Mouse (Mus musculus): ENCODE data around the gene Atp5j. TPM values are rescaled to one million over a fixed set of nuclear protein-coding genes. Genes with fewer than 3 reads are reported as not detected.

Gene Atp5j
- polyA plus RNA-seq, 1 experiment from 2014 or later: 1,284 TPM

- Histone ChIP-seq H3K4me1 (replicated peaks; ENCODE audit: control insufficient read depth, insufficient read depth, low read length) (peaks cover 6% of the 10 kb centered on the region; the same call in 1 of the 2 replicates), H3K27me3 (replicated peaks; ENCODE audit: control insufficient read depth, insufficient read depth, low read length) (no peaks in the 10 kb centered on the region), H3K27ac (ENCODE audit: low read depth, low read length) (peak overlapping the region; percentile 99), H3K9ac (ENCODE audit: low read depth, low read length) (peak overlapping the region; percentile 99), H3K9me3 (ENCODE audit: control insufficient read depth) (no peaks in the 10 kb centered on the region), H3K4me3 (ENCODE audit: low read depth, low read length) (peak overlapping the region; percentile 100), H3K4me2 (replicated peaks; ENCODE audit: low read depth) (peak overlapping the region; percentile 77), H3K36me3 (ENCODE audit: control insufficient read depth, insufficient read depth) (peaks cover 12% of the 10 kb centered on the region)
- TF ChIP-seq CTCF (IDR thresholded peaks at IDR 0.05; ENCODE audit: low read depth): no peak
- WGBS: 4% methylated on average over 29 of the region's 29 CpGs
- no peak; the same call in none of the 2 replicates for ATAC-seq
These were observed 658 bp upstream of the Atp5j start for GRCm38 (mm10) chr16:84835823-84836743.

DNA sequence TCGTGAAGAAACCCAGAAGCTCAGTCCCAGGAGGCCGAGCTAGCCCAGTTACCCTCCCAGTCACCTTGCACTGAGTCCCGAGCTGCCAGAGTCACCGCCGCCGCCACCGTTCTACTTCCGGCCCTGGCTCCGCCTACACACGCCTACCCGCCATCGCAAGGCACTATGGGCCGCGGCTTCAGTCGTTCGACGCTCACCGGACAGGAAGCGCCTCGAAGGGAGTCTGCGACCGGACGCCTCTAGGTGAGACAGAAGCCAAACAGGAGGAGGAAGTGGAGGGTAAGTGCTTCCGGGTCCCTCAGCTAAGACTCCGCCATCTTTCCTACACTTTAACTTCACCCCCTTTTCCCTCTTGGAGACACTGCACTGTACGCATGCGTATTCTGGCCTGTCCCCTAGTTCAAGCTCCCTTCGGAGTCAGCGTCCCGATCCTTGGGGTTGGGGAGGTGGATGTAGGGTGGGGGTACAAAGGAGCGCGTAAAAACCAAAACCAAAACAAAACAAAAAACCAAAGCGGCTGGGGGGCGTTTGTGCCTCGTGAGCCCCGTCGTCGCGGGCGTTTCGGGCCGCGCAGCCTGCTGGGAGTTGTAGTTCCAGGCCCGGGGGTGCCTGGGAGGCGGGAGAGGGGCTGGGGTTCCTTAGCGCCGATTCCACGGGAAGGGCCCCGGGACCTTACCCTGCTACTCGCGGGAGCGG lies 532 bp downstream of the Atp5j start, which contains the start of gene Gabpa:
Gene Gabpa, plus strand, starts transcription at position 181 of the 696 bp plus-strand sequence.
- WGBS: under 1% methylated on average over 50 of the region's 52 CpGs
- TF ChIP-seq CTCF (IDR thresholded peaks at IDR 0.05; ENCODE audit: low read depth): 0 out of 2 replicates have a peak, but pooled peaks have one; percentile 3
- peaks cover 6% of the 10 kb centered on the region; the same call in 1 of the 2 replicates for H3K4me1 ChIP-seq (replicated peaks; ENCODE audit: control insufficient read depth, insufficient read depth, low read length)
- H3K9me3 ChIP-seq (ENCODE audit: control insufficient read depth): no peaks in the 10 kb centered on the region
- peak within 1 kb of the TSS; percentile 99 for H3K27ac ChIP-seq (ENCODE audit: low read depth, low read length)
- no peaks in the 10 kb centered on the region for H3K27me3 ChIP-seq (replicated peaks; ENCODE audit: control insufficient read depth, insufficient read depth, low read length)
- peaks cover 17% of the 10 kb centered on the region for H3K36me3 ChIP-seq (ENCODE audit: control insufficient read depth, insufficient read depth)
- ATAC-seq: peak; percentile 98
- peak within 1 kb of the TSS; percentile 99 for H3K9ac ChIP-seq (ENCODE audit: low read depth, low read length)
- peak within 1 kb of the TSS; percentile 77 for H3K4me2 ChIP-seq (replicated peaks; ENCODE audit: low read depth)
- peak within 1 kb of the TSS; percentile 100 for H3K4me3 ChIP-seq (ENCODE audit: low read depth, low read length)

GRCm38 (mm10) chr16:84834344-84834743 lies 1.1 kb downstream of the Atp5j start:
- TF ChIP-seq CTCF (IDR thresholded peaks at IDR 0.05; ENCODE audit: low read depth): no peak
- H3K4me3 ChIP-seq (ENCODE audit: low read depth, low read length): peak overlapping the region; percentile 100
- ATAC-seq: no peak
- peaks cover 20% of the 10 kb centered on the region for H3K36me3 ChIP-seq (ENCODE audit: control insufficient read depth, insufficient read depth)
- H3K27ac ChIP-seq (ENCODE audit: low read depth, low read length): peak overlapping the region; percentile 99
- no peaks in the 10 kb centered on the region for H3K27me3 ChIP-seq (replicated peaks; ENCODE audit: control insufficient read depth, insufficient read depth, low read length)
- H3K4me2 ChIP-seq (replicated peaks; ENCODE audit: low read depth): peak overlapping the region; percentile 77
- no peaks in the 10 kb centered on the region for H3K9me3 ChIP-seq (ENCODE audit: control insufficient read depth)
- peak overlapping the region; percentile 99 for H3K9ac ChIP-seq (ENCODE audit: low read depth, low read length)
- WGBS: under 1% methylated on average over 22 of the region's 22 CpGs
- peaks cover 6% of the 10 kb centered on the region; the same call in 1 of the 2 replicates for H3K4me1 ChIP-seq (replicated peaks; ENCODE audit: control insufficient read depth, insufficient read depth, low read length)

DNA sequence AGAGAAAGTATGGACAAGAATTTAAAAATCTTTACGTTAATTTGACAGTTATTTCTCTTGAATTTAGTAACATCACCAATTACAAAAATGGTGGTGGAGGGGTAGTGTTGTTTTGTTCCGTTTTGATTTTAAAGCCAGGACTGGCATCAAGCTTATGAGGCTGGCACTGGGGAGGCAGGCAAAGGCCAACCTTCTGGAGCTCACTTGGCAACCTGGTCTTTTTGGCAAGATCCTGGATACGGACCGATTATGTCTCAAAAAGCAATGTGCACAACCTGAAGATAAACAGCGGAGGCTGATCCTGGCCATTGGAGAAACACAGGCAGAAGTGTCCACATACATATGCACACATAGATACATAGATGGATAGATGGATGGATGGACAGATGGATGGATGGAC lies 2.7 kb downstream of the Atp5j start:
- Histone ChIP-seq H3K4me3 (ENCODE audit: low read depth, low read length) (no peak overlapping the region), H3K27me3 (replicated peaks; ENCODE audit: control insufficient read depth, insufficient read depth, low read length) (no peaks in the 10 kb centered on the region), H3K9ac (ENCODE audit: low read depth, low read length) (no peak overlapping the region; the same call in 1 of the 2 replicates), H3K9me3 (ENCODE audit: control insufficient read depth) (no peaks in the 10 kb centered on the region), H3K4me2 (replicated peaks; ENCODE audit: low read depth) (no peak overlapping the region), H3K4me1 (replicated peaks; ENCODE audit: control insufficient read depth, insufficient read depth, low read length) (peaks cover 6% of the 10 kb centered on the region; the same call in 1 of the 2 replicates), H3K27ac (ENCODE audit: low read depth, low read length) (no peak overlapping the region), H3K36me3 (ENCODE audit: control insufficient read depth, insufficient read depth) (peaks cover 35% of the 10 kb centered on the region)
- no peak for TF ChIP-seq CTCF (IDR thresholded peaks at IDR 0.05; ENCODE audit: low read depth)
- no peak for ATAC-seq
- 89% methylated on average over 5 of the region's 5 CpGs for WGBS

DNA sequence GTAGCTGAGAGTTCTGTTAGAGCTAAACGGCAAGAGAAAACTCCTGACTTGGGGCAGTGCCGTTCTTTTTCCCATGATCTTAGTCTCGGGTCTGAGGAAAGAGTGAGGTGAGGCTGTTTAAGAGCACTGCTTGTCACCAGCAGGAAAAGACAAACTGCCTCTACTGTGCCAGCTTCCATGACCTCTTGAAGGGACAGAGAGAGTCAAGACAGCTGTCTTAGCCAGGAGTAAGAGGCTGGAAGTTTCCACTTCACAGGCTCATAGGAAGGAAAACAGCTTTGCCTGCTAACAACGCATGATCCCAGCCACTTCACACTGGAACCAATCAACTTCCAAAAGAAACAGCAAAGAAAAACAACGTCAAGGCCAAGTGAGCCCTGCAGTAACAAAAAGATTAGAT lies 3.7 kb downstream of the Atp5j start:
- no peak for ATAC-seq
- H3K4me1 ChIP-seq (replicated peaks; ENCODE audit: control insufficient read depth, insufficient read depth, low read length): peaks cover 6% of the 10 kb centered on the region; the same call in 1 of the 2 replicates
- peaks cover 44% of the 10 kb centered on the region for H3K36me3 ChIP-seq (ENCODE audit: control insufficient read depth, insufficient read depth)
- no peaks in the 10 kb centered on the region for H3K9me3 ChIP-seq (ENCODE audit: control insufficient read depth)
- WGBS: 56% methylated on average over 5 of the region's 5 CpGs
- no peaks in the 10 kb centered on the region for H3K27me3 ChIP-seq (replicated peaks; ENCODE audit: control insufficient read depth, insufficient read depth, low read length)
- H3K27ac ChIP-seq (ENCODE audit: low read depth, low read length): peak overlapping the region; percentile 28; the same call in 1 of the 2 replicates
- H3K9ac ChIP-seq (ENCODE audit: low read depth, low read length): no peak overlapping the region
- no peak overlapping the region for H3K4me2 ChIP-seq (replicated peaks; ENCODE audit: low read depth)
- no peak for TF ChIP-seq CTCF (IDR thresholded peaks at IDR 0.05; ENCODE audit: low read depth)
- no peak overlapping the region for H3K4me3 ChIP-seq (ENCODE audit: low read depth, low read length)

DNA sequence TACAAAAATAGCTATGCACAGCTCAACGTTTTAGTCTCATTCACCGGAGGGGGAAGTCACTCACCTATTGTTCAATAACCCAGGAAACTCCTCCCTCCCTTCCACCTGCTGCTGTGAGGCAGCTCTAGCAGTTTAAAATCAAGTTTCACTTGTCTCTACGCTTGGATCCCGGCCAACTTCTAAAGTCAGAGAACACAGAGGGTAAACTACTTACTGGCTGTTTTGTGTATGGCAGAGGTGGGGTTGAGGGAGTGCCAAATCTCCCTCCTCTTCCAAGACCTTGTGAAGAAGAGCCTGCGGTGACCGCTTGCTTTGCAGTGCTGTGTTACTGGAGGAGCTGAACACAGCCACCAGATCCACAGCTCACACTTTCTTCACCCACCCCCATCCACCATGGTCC lies 10.4 kb downstream of the Atp5j start:
- TF ChIP-seq CTCF (IDR thresholded peaks at IDR 0.05; ENCODE audit: low read depth): no peak
- 0 out of 2 replicates have a peak, but pooled peaks cover 2% of the 10 kb centered on the region for H3K4me1 ChIP-seq (replicated peaks; ENCODE audit: control insufficient read depth, insufficient read depth, low read length)
- peak; percentile 86 for ATAC-seq
- no peak overlapping the region for H3K4me2 ChIP-seq (replicated peaks; ENCODE audit: low read depth)
- H3K36me3 ChIP-seq (ENCODE audit: control insufficient read depth, insufficient read depth): peaks cover 54% of the 10 kb centered on the region
- no peak overlapping the region for H3K9ac ChIP-seq (ENCODE audit: low read depth, low read length)
- H3K9me3 ChIP-seq (ENCODE audit: control insufficient read depth): no peaks in the 10 kb centered on the region
- no peak overlapping the region for H3K4me3 ChIP-seq (ENCODE audit: low read depth, low read length)
- WGBS: 36% methylated on average over 6 of the region's 6 CpGs
- no peaks in the 10 kb centered on the region for H3K27me3 ChIP-seq (replicated peaks; ENCODE audit: control insufficient read depth, insufficient read depth, low read length)
- H3K27ac ChIP-seq (ENCODE audit: low read depth, low read length): no peak overlapping the region
